Mouse (Mus musculus): ENCODE measurements at regions not wholly inside any gene's neighbourhood (a gene's known extent, or its start where the extent isn't known, plus 50 kb on each side); places are given as distances from the start of the nearest gene placed in this dataset.

GRCm38 (mm10) chr13:10557559-10557958 lies 196.9 kb upstream of the Chrm3 start:
- TF ChIP-seq CTCF (IDR thresholded peaks at IDR 0.05; ENCODE audit: insufficient read depth, low read depth, low read length) (no peak), POLR2A (IDR thresholded peaks at IDR 0.05; ENCODE audit: insufficient read depth, low read depth, low read length) (no peak)
